Mouse (Mus musculus): ENCODE data around the gene Xrcc4.

Xrcc4 gene

DNA sequence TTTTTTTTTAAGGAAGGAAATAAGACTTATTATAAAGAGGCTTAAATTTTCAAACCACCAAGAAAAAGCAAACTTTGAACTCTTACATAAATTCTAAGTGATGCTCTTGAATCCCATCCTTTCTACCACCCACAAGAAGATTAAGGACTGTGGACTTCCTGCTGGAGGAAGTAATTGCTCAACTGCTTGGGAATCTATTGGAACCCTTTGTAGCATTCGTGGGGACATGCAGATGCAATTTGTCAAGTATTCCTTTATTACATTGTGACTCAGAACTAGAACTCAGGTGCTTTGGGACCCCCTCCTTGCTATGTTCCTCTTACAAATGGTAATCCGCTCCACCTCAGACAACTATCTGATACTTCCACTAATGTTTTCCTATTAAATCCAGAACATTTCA, 351.1 kb downstream of the Xrcc4 start:
- no peak for DNase-seq

DNA sequence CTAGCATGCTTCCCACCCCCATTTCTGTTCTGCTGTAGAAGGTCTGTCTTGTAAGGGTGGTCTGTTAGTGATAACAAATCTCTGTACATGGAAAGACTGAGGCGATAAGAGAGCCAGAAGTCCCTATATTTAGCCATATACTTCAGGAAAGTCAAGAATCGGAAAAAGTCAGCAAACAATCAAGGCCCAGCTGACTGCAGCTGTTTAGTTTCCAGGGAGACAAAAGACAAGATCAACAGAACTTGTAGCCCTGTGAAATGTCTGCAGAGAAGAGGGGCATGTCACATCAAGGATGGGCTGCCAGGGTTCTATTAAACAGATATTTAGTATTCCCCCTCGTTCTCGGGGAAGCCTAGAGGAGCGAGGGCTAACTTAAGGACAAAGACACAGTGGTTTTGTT, 354.3 kb downstream of the Xrcc4 start:
- no peak for DNase-seq

DNA sequence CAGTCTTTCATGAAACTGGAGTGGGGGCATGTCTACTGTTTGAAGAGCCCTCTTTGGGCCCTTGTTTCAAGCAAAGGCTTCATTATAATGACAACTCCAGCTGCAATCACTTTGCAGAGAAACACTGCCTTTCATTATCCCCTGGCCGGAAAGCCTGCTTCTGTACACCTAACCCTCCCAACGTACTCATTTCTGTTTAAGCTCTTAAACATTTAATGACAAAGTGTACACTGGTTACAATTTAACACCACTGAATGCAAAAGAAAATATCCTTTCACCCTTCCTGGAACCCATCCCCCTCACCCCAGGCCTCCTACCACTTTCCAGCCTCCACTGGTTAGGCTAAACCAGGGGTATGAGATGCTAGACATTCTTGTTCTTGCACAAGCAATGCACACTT, 362.9 kb downstream of the Xrcc4 start:
- DNase-seq = no peak

All from cerebellum, adult 9-11 months (tissue).